Mouse (Mus musculus): Measurements from ENCODE around the gene Gm6526.
"Not testable (repeated sequence)": the region's sequence is repeated elsewhere in the genome, so short reads cannot be mapped to it uniquely, and the experiment has no call there.

Gene Gm6526

DNA sequence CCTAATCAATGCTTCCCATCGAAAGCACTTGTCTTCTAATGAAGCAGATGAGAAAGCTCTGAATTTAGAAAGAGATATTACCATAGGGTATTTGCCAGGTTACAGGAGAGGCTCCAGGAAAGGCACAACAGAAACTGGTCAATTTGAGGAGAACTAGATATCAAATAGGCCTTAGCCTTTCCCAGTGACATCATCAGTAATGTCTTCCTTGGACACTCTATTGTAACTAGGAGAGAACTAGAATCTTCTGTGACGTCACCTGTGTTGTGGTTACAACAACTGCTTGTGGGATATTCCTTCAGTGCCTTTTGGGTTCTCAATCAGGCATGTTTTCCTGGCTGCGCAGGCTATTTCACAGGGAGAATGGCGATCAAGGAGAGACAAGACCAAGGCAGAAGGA lies at the start of gene Gm6526:
Gene Gm6526 (plus strand): TSS at position 301 of the 400 bp plus-strand sequence.
- DNase-seq (ENCODE audit: low spot score), result not testable (repeated sequence)

DNA sequence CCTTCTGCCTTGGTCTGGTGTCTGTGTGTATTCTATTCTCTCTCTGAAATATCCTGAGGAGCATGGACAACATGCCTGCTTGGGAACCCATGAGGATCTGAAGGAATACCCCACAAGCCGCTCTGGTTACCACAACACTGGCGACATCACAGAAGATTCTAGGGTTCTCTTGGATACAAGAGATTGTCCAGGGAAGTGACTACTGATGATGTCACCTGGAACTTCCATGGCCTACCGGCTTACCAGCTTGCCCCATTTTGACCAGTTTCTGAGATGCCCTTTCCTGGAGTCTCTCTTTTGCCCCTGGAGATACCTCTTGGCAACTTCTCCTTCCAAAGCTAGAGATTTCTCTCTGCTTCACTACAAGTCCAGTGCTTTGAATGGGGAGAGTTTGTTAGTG lies 20.3 kb upstream of the Gm6526 start, which contains the start of gene Gm16506:
Gene Gm16506 (minus strand): TSS at position 101 of the 400 bp plus-strand sequence.
- not testable (repeated sequence) for DNase-seq (ENCODE audit: low spot score)

DNA sequence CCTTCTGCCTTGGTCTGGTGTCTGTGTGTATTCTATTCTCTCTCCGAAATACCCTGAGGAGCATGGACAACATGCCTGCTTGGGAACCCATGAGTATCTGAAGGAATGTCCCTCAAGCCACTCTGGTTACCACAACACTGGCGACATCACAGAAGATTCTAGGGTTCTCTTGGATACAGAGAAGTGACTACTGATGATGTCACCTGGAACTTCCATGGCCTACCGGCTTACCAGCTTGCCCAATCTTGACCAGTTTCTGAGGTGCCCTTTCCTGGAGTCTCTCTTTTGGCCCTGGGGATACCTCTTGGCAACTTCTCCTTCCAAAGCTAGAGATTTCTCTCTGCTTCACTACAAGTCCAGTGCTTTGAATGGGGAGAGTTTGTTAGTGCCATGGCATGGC lies 37.0 kb downstream of the Gm6526 start, which contains the start of gene Gm8180:
Gene Gm8180 (minus strand): TSS at position 101 of the 400 bp plus-strand sequence.
- not testable (repeated sequence) for DNase-seq (ENCODE audit: low spot score)

DNA sequence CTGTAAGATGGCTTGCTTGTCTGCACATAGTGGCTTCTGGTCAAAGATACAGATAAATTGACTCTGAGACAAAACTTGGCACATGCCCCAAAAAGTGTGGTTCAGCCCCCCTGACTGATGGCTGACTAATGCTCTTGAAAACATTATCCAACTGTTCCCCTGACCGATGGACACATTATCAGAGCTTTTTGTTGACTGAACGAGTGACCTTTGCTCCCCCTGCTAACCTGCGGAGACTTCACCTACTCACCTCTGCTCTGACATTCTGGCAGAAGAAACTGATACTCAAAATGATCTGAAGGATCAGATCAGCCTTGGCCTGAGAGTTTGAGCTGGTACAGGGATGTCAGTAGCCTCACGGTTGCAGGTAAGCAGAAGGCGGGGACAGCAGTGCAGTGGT lies 46.1 kb downstream of the Gm6526 start:
- not testable (repeated sequence) for DNase-seq (ENCODE audit: low spot score)

DNA sequence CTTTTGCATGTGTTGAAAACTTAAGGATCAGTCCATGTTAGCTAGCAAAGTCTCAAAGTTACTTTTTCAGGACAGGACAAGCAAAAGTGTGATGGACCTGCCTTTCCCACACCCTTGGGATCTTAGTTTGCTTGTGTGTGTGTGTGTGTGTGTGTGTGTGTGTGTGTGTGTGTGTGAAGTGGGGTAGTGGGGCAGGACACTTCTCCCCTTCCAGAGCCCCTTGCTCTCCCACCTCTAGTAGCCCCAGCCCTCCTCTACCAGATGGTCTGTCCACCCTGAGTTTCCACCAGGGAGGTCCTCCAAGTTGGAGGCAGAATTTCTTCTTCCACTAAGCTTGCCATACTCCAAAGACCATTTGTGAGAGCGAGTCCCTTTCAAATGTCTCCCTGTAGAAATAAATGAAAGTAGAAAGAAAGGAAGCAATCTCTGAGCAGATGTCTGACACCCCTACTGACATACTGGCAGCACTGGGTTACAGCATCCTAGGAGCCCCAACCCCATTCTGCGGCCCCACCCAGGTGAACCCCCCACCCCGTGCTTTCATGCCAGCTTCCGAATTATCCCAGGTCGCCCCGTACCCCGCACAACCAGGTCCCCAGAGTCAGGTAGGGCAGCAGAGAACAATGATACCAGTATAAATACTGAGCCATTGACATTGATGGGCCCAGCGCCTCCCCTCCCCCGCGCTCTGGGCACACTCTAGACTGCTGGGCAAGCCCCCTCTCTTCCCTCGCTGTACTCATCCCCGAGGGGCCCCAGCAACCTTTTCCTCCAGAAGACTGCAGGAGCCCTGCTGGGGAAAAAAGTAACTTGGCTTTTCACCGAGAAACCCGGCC lies 48.6 kb downstream of the Gm6526 start:
- no peak for DNase-seq (ENCODE audit: low spot score)

DNA sequence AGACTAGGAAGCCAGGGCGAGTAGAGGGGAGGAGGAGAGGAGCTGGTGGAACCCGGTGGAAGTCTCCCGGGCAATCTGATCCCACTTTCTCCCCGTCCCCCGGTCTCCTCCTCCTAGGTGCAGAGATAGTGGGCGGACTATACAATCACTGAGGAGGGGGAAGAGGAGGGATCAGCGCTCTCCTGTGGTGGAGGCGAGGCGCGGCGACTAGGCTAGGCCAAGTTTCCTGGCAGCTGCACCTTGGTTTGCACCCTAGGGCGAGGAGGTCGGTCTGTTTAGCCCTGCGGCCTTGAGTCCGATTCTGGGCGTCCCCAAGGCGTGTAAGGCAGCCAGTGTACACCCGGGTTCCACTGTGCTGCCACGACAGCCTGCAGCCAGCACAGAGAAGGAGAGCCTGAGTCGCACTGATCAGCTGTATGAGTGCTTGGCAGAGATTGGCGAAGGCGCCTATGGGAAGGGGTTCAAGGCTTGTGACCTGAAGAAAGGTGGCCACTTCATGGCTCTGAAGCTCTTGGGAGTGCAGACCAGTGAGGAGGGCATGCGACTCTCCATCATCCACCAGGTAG lies 49.3 kb downstream of the Gm6526 start:
- peak; percentile 29 for DNase-seq (ENCODE audit: low spot score)

DNA sequence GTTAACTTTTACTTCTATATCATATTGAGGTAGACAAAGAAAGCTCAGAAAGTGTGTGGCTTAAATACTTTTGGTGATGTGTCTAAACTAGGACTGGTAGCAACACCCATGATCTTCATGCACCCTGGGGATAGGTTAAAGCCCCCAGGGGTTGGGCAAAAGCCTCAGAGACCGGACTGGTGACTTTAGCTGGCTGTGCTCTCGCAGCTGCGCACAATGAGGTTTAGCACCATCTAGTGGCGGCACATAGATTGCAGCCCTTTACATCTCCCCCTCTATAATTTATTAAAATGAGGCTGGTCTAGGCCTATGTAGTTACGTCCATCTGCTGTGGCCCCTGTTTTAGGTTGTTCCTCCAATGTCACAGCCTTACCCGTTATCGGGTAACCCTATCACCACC lies 56.8 kb downstream of the Gm6526 start:
- not testable (repeated sequence) for DNase-seq (ENCODE audit: low spot score)
